Mouse (Mus musculus) ES-Bruce4 (cell line): ENCODE data around the gene Tldc2. TPM values are rescaled to one million over a fixed set of nuclear protein-coding genes. Genes with fewer than 3 reads are reported as not detected.

ENCODE experiments used
- H3K27ac ChIP-seq: 2 replicates; pipeline ENCODE4 v1.5.1; 2012; ENCODE audit warnings: low read length, inconsistent platforms; ENCODE audit not compliant: insufficient read depth
- H3K27me3 ChIP-seq: 2 replicates; pipeline ENCODE4 v1.6.1; 2012; ENCODE audit warnings: mild to moderate bottlenecking, low read length, inconsistent platforms; ENCODE audit not compliant: control insufficient read depth, poor library complexity, insufficient read depth, severe bottlenecking
- H3K36me3 ChIP-seq: 2 replicates; pipeline ENCODE4 v1.6.1; 2012; ENCODE audit warnings: inconsistent platforms, mild to moderate bottlenecking, low read length, moderate library complexity; ENCODE audit not compliant: control insufficient read depth, poor library complexity, insufficient read depth, severe bottlenecking
- H3K4me1 ChIP-seq: one replicate; pipeline ENCODE4 v1.8.1; 2011; ENCODE audit warnings: low read length; ENCODE audit not compliant: control insufficient read depth, insufficient read depth
- H3K4me3 ChIP-seq: 2 replicates; pipeline ENCODE4 v1.5.1; 2011; ENCODE audit warnings: low read depth, mild to moderate bottlenecking, low read length
- H3K9ac ChIP-seq: 2 replicates; pipeline ENCODE4 v1.6.1; 2012; ENCODE audit warnings: low read depth, mild to moderate bottlenecking, inconsistent platforms; ENCODE audit not compliant: poor library complexity, severe bottlenecking
- H3K9me3 ChIP-seq: replicated peaks from 2 replicates; pipeline ENCODE4 v1.6.1; 2012; ENCODE audit warnings: mild to moderate bottlenecking, low read length, inconsistent platforms; ENCODE audit not compliant: control insufficient read depth, poor library complexity, insufficient read depth, severe bottlenecking
- CTCF ChIP-seq: IDR thresholded peaks from one replicate; pipeline ENCODE4 v1.8.1; 2011; ENCODE audit warnings: low read depth, low read length
- EP300 ChIP-seq: IDR thresholded peaks from 2 replicates; pipeline ENCODE4 v1.6.1; 2011; ENCODE audit warnings: low read depth, low read length; ENCODE audit not compliant: insufficient read depth
- POLR2A ChIP-seq: IDR thresholded peaks from one replicate; pipeline ENCODE4 v1.8.1; 2011; ENCODE audit warnings: low read length; ENCODE audit not compliant: insufficient read depth
- polyA plus RNA-seq: library from polyadenylated mRNA; stranded (reverse); fragments of >200 nt; gene quantifications from 2 replicates; pipeline ENCODE4 v1.2.4, GENCODE M21; 2011; ENCODE audit warnings: low read depth; ENCODE audit not compliant: missing spikeins, insufficient read depth, insufficient read length

Gene Tldc2
- polyA plus RNA-seq, 1 experiment: not detected

DNA sequence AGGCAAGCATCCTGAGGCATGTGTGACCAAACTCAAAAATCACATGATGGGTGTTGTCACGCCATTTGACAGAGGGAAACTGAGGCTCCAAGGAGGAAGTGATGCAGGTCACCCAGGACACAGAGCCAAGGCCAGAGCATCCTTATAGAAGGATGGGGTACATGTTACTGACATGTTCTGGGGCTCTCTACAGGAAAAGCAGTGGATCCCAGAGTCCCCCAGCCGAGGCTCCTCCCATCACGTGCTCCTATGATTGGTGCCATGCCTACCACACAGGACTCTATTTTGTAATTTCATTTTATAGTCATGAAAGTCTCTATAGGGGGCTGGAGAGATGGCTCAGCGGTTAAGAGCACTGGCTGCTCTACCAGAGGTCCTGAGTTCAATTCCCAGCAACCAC, 29.1 kb upstream of the Tldc2 start:
- Histone ChIP-seq H3K9me3 (no peaks in the 10 kb centered on the region), H3K4me1 (peaks cover 7% of the 10 kb centered on the region), H3K36me3 (no peaks in the 10 kb centered on the region), H3K27ac (peak overlapping the region; percentile 60), H3K4me3 (no peak overlapping the region; the same call in 1 of the 2 replicates), H3K27me3 (no peaks in the 10 kb centered on the region), H3K9ac (no peak overlapping the region; the same call in 1 of the 2 replicates)
- TF ChIP-seq POLR2A: no peak

DNA sequence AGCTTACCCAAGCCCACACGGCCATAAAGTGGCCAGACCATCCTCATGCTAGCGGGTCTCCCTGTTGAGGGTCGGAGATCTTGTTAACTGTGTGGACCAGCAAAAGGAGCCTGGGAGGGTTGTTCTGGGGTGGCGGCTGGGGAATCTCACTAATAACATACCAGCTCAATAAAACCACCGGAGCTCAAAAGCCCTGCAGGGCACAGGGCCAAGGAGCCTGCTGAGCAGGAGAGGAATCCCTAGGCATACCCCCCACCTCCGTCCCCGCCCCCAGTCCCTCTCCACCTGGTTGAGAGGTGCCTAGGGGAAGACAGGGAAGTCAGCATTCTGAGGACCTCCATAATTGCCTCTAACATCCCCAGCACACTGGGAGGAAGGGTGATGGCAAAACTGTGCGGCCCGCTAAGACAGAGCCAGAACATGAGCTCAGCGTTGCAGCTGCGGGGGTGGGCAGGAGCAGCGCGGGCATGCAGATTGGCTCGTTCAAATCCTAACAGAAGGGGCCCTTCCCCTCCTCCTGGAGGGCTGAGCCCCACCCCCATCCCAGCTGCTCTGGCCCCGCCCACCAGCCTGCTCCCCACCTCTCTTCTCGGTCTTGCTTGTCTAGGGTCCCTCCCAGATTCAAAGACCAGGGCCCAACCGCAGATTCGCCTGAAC, 28.4 kb upstream of the Tldc2 start:
- H3K9me3 ChIP-seq: no peaks in the 10 kb centered on the region
- H3K27me3 ChIP-seq: no peaks in the 10 kb centered on the region
- H3K9ac ChIP-seq: peak overlapping the region; percentile 87
- no peaks in the 10 kb centered on the region for H3K36me3 ChIP-seq
- H3K4me3 ChIP-seq: peak overlapping the region; percentile 79
- H3K4me1 ChIP-seq: peaks cover 7% of the 10 kb centered on the region
- TF ChIP-seq CTCF (no peak), EP300 (peak; percentile 45; the same call in 1 of the 2 replicates), POLR2A (peak; percentile 57)
- peak overlapping the region; percentile 77 for H3K27ac ChIP-seq

DNA sequence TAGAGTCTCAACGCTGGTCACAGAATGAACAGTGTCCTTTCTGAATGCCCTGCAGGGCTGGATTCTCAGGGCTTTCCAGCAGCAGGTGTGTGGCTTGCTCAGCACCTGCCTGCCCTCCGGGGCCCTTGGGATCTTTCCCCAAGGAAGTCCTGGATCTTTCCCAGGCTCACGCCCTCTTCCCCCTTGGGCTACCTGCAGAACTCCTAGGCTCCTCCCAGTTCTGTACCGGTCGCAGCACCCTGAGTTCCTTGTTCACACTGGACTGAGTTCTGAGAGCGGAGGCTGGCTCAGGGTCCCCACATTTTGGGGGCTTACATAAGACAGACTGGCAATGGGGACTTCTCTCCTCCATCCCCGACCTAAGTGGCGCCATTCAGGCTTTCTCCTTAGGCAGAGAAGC, 27.7 kb upstream of the Tldc2 start:
- TF ChIP-seq POLR2A: no peak
- peak; percentile 50; the same call in 1 of the 2 replicates for TF ChIP-seq EP300
- Histone ChIP-seq H3K27me3 (no peaks in the 10 kb centered on the region), H3K9me3 (no peaks in the 10 kb centered on the region), H3K4me3 (peak overlapping the region; percentile 53), H3K36me3 (no peaks in the 10 kb centered on the region), H3K27ac (peak overlapping the region; percentile 54), H3K9ac (peak overlapping the region; percentile 22; the same call in 1 of the 2 replicates), H3K4me1 (peaks cover 7% of the 10 kb centered on the region)

DNA sequence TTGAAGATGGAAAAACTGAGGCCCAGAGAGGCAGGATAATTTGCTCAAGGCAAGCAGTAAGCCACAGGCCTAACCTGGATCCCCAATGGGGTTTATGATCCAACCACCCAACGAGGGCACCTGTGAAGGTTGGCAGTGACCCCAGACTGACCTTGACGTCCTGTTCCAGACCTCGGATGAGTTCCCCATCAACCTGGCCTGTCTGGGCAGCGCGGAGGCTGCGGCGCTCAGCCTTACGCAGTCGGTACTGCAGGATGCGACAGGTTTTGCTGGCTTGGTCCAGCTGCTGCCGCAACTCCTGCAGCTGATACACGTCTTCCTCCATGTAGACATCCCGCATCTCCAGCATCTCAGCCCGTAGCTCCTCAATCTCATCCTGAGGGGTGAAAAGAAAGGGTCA, 26.8 kb upstream of the Tldc2 start:
- peaks cover 7% of the 10 kb centered on the region for H3K4me1 ChIP-seq
- no peak for TF ChIP-seq EP300
- TF ChIP-seq POLR2A: no peak
- TF ChIP-seq CTCF: no peak
- 0 out of 2 replicates have a peak overlapping the region, but pooled peaks have one; percentile 22 for H3K9ac ChIP-seq
- peak overlapping the region; percentile 54; the same call in 1 of the 2 replicates for H3K27ac ChIP-seq
- H3K9me3 ChIP-seq: no peaks in the 10 kb centered on the region
- no peaks in the 10 kb centered on the region for H3K36me3 ChIP-seq
- H3K4me3 ChIP-seq: no peak overlapping the region
- no peaks in the 10 kb centered on the region for H3K27me3 ChIP-seq

- H3K27me3 ChIP-seq: no peaks in the 10 kb centered on the region
- peaks cover 12% of the 10 kb centered on the region for H3K4me1 ChIP-seq
- H3K9ac ChIP-seq: no peak overlapping the region
- no peaks in the 10 kb centered on the region for H3K9me3 ChIP-seq
- no peak overlapping the region for H3K27ac ChIP-seq
- no peaks in the 10 kb centered on the region for H3K36me3 ChIP-seq
- TF ChIP-seq POLR2A (no peak), EP300 (no peak), CTCF (no peak)
- H3K4me3 ChIP-seq: no peak overlapping the region
These were observed 26.1 kb upstream of the Tldc2 start for GRCm38 (mm10) chr2:157060557-157061305.

DNA sequence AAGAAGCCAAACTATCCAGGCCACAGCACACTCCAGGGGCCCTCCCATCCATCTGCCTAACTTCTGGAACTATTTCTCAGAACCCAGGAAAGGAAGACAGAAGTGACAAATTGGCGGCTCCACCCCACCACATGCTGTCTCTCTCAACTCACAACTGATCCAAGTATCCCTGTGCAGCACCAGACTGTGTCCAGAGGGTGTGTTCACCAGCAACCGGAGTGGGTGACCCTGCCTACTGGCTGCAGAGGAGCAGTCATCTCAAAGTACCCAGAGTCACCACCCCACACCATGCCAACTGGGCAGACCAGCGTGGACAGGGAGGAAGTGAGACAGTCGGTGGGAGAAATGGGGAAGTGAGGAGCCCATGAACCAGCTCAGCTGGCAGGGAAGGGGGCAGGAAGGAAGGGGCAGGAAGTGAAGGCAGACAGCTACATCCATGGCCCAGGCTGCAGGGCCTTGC, 23.6 kb upstream of the Tldc2 start:
- TF ChIP-seq POLR2A: no peak
- no peak for TF ChIP-seq CTCF
- no peak for TF ChIP-seq EP300
- no peak overlapping the region for H3K9ac ChIP-seq
- H3K4me1 ChIP-seq: peaks cover 7% of the 10 kb centered on the region
- H3K27ac ChIP-seq: no peak overlapping the region
- no peaks in the 10 kb centered on the region for H3K36me3 ChIP-seq
- H3K9me3 ChIP-seq: no peaks in the 10 kb centered on the region
- no peak overlapping the region for H3K4me3 ChIP-seq
- H3K27me3 ChIP-seq: no peaks in the 10 kb centered on the region
